Mouse (Mus musculus) layer of hippocampus, adult 9-10 months (tissue): ENCODE measurements around the gene Olfr525.

Source experiments
- DNase-seq: peaks from one replicate; pipeline ENCODE4 v3.0.0; 2022; ENCODE audit warnings: low spot score

The Olfr525 gene

GRCm38 (mm10) chr7:140320558-140320957 is at the start of gene Olfr525:
TSS of gene Olfr525 (plus strand) at chr7:140320858.
- DNase-seq, result no peak

- DNase-seq, result no peak
Observed at GRCm38 (mm10) chr7:140295746-140296145, 24.9 kb upstream of the Olfr525 start.

GRCm38 (mm10) chr7:140296876-140297275 is 23.8 kb upstream of the Olfr525 start:
- DNase-seq, result no peak

- DNase-seq, result no peak
Observed at GRCm38 (mm10) chr7:140299416-140299815, 21.2 kb upstream of the Olfr525 start.

- no peak for DNase-seq
Observed at GRCm38 (mm10) chr7:140319861-140320385, 735 bp upstream of the Olfr525 start.

GRCm38 (mm10) chr7:140321135-140321534 is 477 bp downstream of the Olfr525 start:
- DNase-seq, result no peak

- DNase-seq, result no peak
Observed at GRCm38 (mm10) chr7:140329766-140330304, 9.2 kb downstream of the Olfr525 start.

GRCm38 (mm10) chr7:140333717-140334116 is 13.1 kb downstream of the Olfr525 start, which contains the start of gene Olfr527:
TSS of gene Olfr527 (plus strand) at chr7:140334017.
- DNase-seq, result no peak

GRCm38 (mm10) chr7:140361571-140361970 is 40.9 kb downstream of the Olfr525 start, which contains the start of gene Olfr60:
TSS of gene Olfr60 (minus strand) at chr7:140361671.
- DNase-seq, result no peak

- DNase-seq, result no peak
Observed at GRCm38 (mm10) chr7:140374300-140374699, 53.6 kb downstream of the Olfr525 start.

- DNase-seq, result no peak
Observed at GRCm38 (mm10) chr7:140376231-140376630, 55.6 kb downstream of the Olfr525 start, which contains the start of gene Olfr530. TSS of gene Olfr530 (minus strand) at chr7:140376331.

GRCm38 (mm10) chr7:140376911-140377310 is 56.3 kb downstream of the Olfr525 start:
- DNase-seq, result no peak
